Mouse (Mus musculus): ENCODE measurements around the gene Umad1. TPM values are rescaled to one million over a fixed set of nuclear protein-coding genes. Genes with fewer than 3 reads are reported as not detected.

Umad1 gene
- polyA plus RNA-seq (2021; fragmentation: Nextera tagmentation): 45.0 and 46.5 TPM in 2 replicates
- long read RNA-seq, experiment 1, transcript Umad1-202 (5 exons, 2,615 nt): minor isoform, 18 of 80 reads
- long read RNA-seq, experiment 1, transcript Umad1-204 (4 exons, 2,025 nt): major isoform, 47 of 80 reads
- long read RNA-seq, experiment 1, partial matches to known transcripts: 0 of 80 reads
- long read RNA-seq, experiment 1, other reads (novel, unspliced or antisense): 10 of 80 reads
- long read RNA-seq, experiment 2, transcript Umad1-208 (3 exons, 2,015 nt): minor isoform, 5 of 331 reads
- long read RNA-seq, experiment 2, transcript Umad1-204 (4 exons, 2,025 nt): major isoform, 205 of 331 reads
- long read RNA-seq, experiment 2, transcript Umad1-202 (5 exons, 2,615 nt): minor isoform, 80 of 331 reads
- long read RNA-seq, experiment 2, transcript Umad1-203 (4 exons, 429 nt): minor isoform, 8 of 331 reads
- long read RNA-seq, experiment 2, partial matches to known transcripts: 1 of 331 reads
- long read RNA-seq, experiment 2, other reads (novel, unspliced or antisense): 28 of 331 reads

DNA sequence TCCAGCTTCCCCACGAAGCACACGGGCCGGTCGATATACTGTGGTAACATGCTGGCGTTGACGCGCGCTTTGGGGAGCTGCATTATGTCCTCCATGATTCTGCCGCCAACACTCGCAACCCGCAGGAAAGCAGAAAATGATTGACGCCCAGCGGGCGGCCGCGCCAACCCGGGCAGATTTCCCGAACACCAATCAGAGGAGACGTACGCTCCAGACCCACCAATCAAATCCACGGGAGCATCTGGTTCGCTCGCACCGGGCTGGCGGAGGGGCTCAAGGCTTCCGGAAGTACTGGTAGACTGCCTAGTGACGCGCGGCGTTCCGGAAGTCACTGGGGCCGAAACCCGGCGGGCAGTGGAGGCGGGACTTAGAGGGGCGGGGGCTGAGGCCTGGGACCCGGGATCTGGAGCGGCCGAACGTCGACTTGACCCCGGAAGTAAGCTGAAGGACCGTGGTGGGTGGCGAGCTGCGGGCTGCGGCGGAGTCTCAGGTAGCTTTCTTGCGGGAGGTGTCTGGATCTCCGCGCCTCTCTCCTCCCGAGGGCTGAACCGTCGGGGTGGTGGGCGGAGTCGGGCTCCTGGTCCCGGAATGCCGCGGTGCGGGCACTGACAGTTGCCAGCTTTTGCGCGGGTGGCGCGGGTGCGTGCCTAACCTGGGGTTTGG lies at the start of gene Umad1, which contains the start of the genes Rpa3 and Gm45062:
Gene Umad1, plus strand, starts transcription at position 285 of the 663 bp plus-strand sequence.
Gene Rpa3, minus strand, starts transcription at position 170 of the 663 bp plus-strand sequence.
Gene Gm45062, plus strand, starts transcription at position 447 of the 663 bp plus-strand sequence.

Other genes starting within 250 kb of the Umad1 start
- 0.09 TPM in 1 of 2 replicates, not detected in the other for gene Col28a1, start 66.7 kb upstream of the Umad1 start, polyA plus RNA-seq (2021; fragmentation: Nextera tagmentation)
- gene Mios, start 50.1 kb upstream of the Umad1 start, polyA plus RNA-seq (2021; fragmentation: Nextera tagmentation): 9.5 and 10.1 TPM in 2 replicates
- gene Rpa3, start 115 bp upstream of the Umad1 start, polyA plus RNA-seq (2021; fragmentation: Nextera tagmentation): 30.9 and 40.3 TPM in 2 replicates
- gene Gm45062, start 162 bp downstream of the Umad1 start, polyA plus RNA-seq (2021; fragmentation: Nextera tagmentation): 1.3 and 3.1 TPM in 2 replicates

Data from layer of hippocampus, adult 6 months (tissue).